Mouse (Mus musculus) stomach, embryonic 15.5 days (tissue): ENCODE measurements around the gene Cyp2d12. TPM values are rescaled to one million over a fixed set of nuclear protein-coding genes. Genes with fewer than 3 reads are reported as not detected.

Experiments
- ATAC-seq: fragments of 200-750 bp; cut with Nextera tagmentation; 2 replicates; pipeline ENCODE4 v1.8.0; 2017; ENCODE audit warnings: low read depth, moderate number of reproducible peaks, moderate TSS enrichment; ENCODE audit not compliant: insufficient read depth, low FRiP score
- H3K27ac ChIP-seq: fragments of 300-500 bp; sonication (generic); 2 replicates; pipeline ENCODE4 v1.5.1; 2015; ENCODE audit warnings: mild to moderate bottlenecking, inconsistent platforms
- H3K27me3 ChIP-seq: fragments of 300-500 bp; sonication (generic); replicated peaks from 2 replicates; pipeline ENCODE4 v1.6.1; 2015; ENCODE audit warnings: inconsistent platforms
- H3K36me3 ChIP-seq: fragments of 300-500 bp; sonication (generic); 2 replicates; pipeline ENCODE4 v1.6.1; 2015; ENCODE audit warnings: inconsistent platforms
- H3K4me1 ChIP-seq: fragments of 300-500 bp; sonication (generic); 2 replicates; pipeline ENCODE4 v1.6.1; 2015; ENCODE audit warnings: inconsistent platforms
- H3K4me2 ChIP-seq: fragments of 300-500 bp; sonication (generic); 2 replicates; pipeline ENCODE4 v1.6.1; 2015; ENCODE audit warnings: mild to moderate bottlenecking, inconsistent platforms
- H3K4me3 ChIP-seq: fragments of 300-500 bp; sonication (generic); replicated peaks from 2 replicates; pipeline ENCODE4 v1.5.1; 2015; ENCODE audit warnings: inconsistent platforms
- H3K9ac ChIP-seq: fragments of 300-500 bp; sonication (generic); 2 replicates; pipeline ENCODE4 v1.6.1; 2015; ENCODE audit warnings: inconsistent platforms
- H3K9me3 ChIP-seq: fragments of 300-500 bp; sonication (generic); 2 replicates; pipeline ENCODE4 v1.6.1; 2016; ENCODE audit warnings: inconsistent platforms
- WGBS: fragments of 180-500 bp; shearing (Covaris S2); methylation state at CpG from one replicate; pipeline ENCODE4 v1.1.7; 2015; 5-methylcytosine and 5-hydroxymethylcytosine counted together
- microRNA-seq: library from miRNA; unstranded; fragments of <30 nt; microRNA quantifications from one replicate; pipeline ENCODE4, GENCODE M21; 2016
- polyA plus RNA-seq: library from polyadenylated mRNA; unstranded; fragments of >200 nt; fragmentation: Nextera tagmentation; extraction: Ambion mirVana; gene quantifications from 2 replicates; pipeline ENCODE4 v1.2.1, GENCODE M21; 2015

Gene Cyp2d12
- polyA plus RNA-seq, 1 experiment from 2014 or later, result not detected

GRCm38 (mm10) chr15:82572856-82573255, 18.0 kb downstream of the Cyp2d12 start:
- H3K9ac ChIP-seq, result no peak overlapping the region
- no peak overlapping the region for H3K4me2 ChIP-seq
- ATAC-seq, result no peak
- H3K27me3 ChIP-seq, result no peaks in the 10 kb centered on the region
- H3K4me3 ChIP-seq, result no peak overlapping the region
- no peak overlapping the region for H3K27ac ChIP-seq
- H3K36me3 ChIP-seq, result no peaks in the 10 kb centered on the region
- no peaks in the 10 kb centered on the region for H3K4me1 ChIP-seq
- no peaks in the 10 kb centered on the region for H3K9me3 ChIP-seq
- 68% methylated on average over 1 of the region's 1 CpGs for WGBS

- H3K4me3 ChIP-seq, result no peak overlapping the region
- H3K9me3 ChIP-seq, result no peaks in the 10 kb centered on the region
- no peaks in the 10 kb centered on the region for H3K27me3 ChIP-seq
- no peaks in the 10 kb centered on the region for H3K4me1 ChIP-seq
- H3K27ac ChIP-seq, result no peak overlapping the region
- H3K36me3 ChIP-seq, result no peaks in the 10 kb centered on the region
- no peak overlapping the region for H3K4me2 ChIP-seq
- 68% methylated on average over 2 of the region's 2 CpGs for WGBS
- no peak overlapping the region for H3K9ac ChIP-seq
- no peak for ATAC-seq
Measured at GRCm38 (mm10) chr15:82579071-82579470, 24.2 kb downstream of the Cyp2d12 start.

- no peak overlapping the region for H3K4me2 ChIP-seq
- no peak overlapping the region for H3K4me3 ChIP-seq
- no peaks in the 10 kb centered on the region for H3K36me3 ChIP-seq
- H3K9ac ChIP-seq, result no peak overlapping the region
- no peak for ATAC-seq
- no peaks in the 10 kb centered on the region for H3K27me3 ChIP-seq
- no peaks in the 10 kb centered on the region for H3K9me3 ChIP-seq
- no peaks in the 10 kb centered on the region for H3K4me1 ChIP-seq
- whole genome bisulfite sequencing, result 72% methylated on average over 9 of the region's 9 CpGs
- H3K27ac ChIP-seq, result no peak overlapping the region
Measured at GRCm38 (mm10) chr15:82582621-82583020, 27.7 kb downstream of the Cyp2d12 start.

Small RNAs within 50 kb of the gene (microRNA-seq; reads per million reads assigned to microRNA genes)
- not detected for gene Gm27924
- gene Gm28023, result not detected

Other genes starting within 250 kb of the Cyp2d12 start
- gene Naga, start 216.1 kb upstream of the Cyp2d12 start, polyA plus RNA-seq, result 79.6 and 86.8 TPM in 2 replicates
- gene Pheta2, start 216.1 kb upstream of the Cyp2d12 start, polyA plus RNA-seq, result 14.9 and 18.4 TPM in 2 replicates
- 288 and 301 TPM in 2 replicates for gene Smdt1, start 216.1 kb upstream of the Cyp2d12 start, polyA plus RNA-seq
- 403 and 420 TPM in 2 replicates for gene Ndufa6, start 200.8 kb upstream of the Cyp2d12 start, polyA plus RNA-seq
- gene Cyp2d22, start 174.8 kb upstream of the Cyp2d12 start, polyA plus RNA-seq, result 12.1 and 14.3 TPM in 2 replicates
- gene Cyp2d11, start 161.1 kb upstream of the Cyp2d12 start, polyA plus RNA-seq, result not detected in 2 replicates
- 2.1 and 3.4 TPM in 2 replicates for gene Cyp2d10, start 147.9 kb upstream of the Cyp2d12 start, polyA plus RNA-seq
- gene Cyp2d9, start 121.6 kb upstream of the Cyp2d12 start, polyA plus RNA-seq, result 0.60 TPM in 1 of 2 replicates, not detected in the other
- not detected in 2 replicates for gene Cyp2d34, start 65.9 kb downstream of the Cyp2d12 start, polyA plus RNA-seq
- gene Cyp2d40, start 209.1 kb downstream of the Cyp2d12 start, polyA plus RNA-seq, result not detected in 2 replicates
- gene Cyp2d26, start 239.2 kb downstream of the Cyp2d12 start, polyA plus RNA-seq, result 12.6 and 15.2 TPM in 2 replicates